In genomic region chr2:181364860-181365596, GRCm38 (mm10) we compare ENCODE assay signal across 8 mouse cellular contexts. TPM values are rescaled to one million over a fixed set of nuclear protein-coding genes. Genes with fewer than 3 reads are reported as not detected.
A peak's percentile ranks its signal among the peaks of the same experiment; 100 is the strongest.
DNase-seq lines count a peak whose midpoint lies in the region; ATAC-seq lines count a peak whose summit lies in the region.

TSS of gene Zgpat (plus strand) at chr2:181364928.
TSS of gene Arfrp1 (minus strand) at chr2:181365404.

- peak within 1 kb of the TSS; percentile 69 for H3K4me3 ChIP-seq in hindbrain, embryonic 13.5 days

- H3K4me1 ChIP-seq in hindbrain, embryonic 13.5 days (replicated peaks): peaks cover 49% of the 10 kb centered on the region

- peak within 1 kb of the TSS; percentile 96 for H3K4me2 ChIP-seq in hindbrain, embryonic 13.5 days

- peak; percentile 92 for ATAC-seq in hindbrain, embryonic 13.5 days (ENCODE audit: low FRiP score)

- H3K9ac ChIP-seq in hindbrain, embryonic 13.5 days: peak within 1 kb of the TSS; percentile 95

- H3K9me3 ChIP-seq in hindbrain, embryonic 13.5 days: no peaks in the 10 kb centered on the region

- DNase-seq in NIH3T3 (ENCODE audit: low read depth): peak; percentile 91
- DNase-seq in cerebellum, postnatal 10 days: peak; percentile 92 to 94
- DNase-seq in frontal cortex, postnatal 14 days (ENCODE audit: low spot score in 2 of 2): peak; percentile 74 to 81
- DNase-seq in layer of hippocampus, postnatal 25 days (ENCODE audit: extremely low spot score in 1 of 2, low spot score in 1 of 2): peak; percentile 80 to 85
- DNase-seq in lung, postnatal 25 days (ENCODE audit: low spot score): peak; percentile 90
- DNase-seq in retina, embryonic 14.5 days (ENCODE audit: low spot score): peak; percentile 91
- DNase-seq in thymus, postnatal 4 days: peak; percentile 86

- H3K27ac ChIP-seq in hindbrain, embryonic 13.5 days: peak within 1 kb of the TSS; percentile 93

- peaks cover 39% of the 10 kb centered on the region for H3K36me3 ChIP-seq in hindbrain, embryonic 13.5 days

- H3K27me3 ChIP-seq in hindbrain, embryonic 13.5 days: no peaks in the 10 kb centered on the region

- WGBS in hindbrain, embryonic 13.5 days: under 1% methylated on average over 71 of the region's 71 CpGs

RNA-seq across cellular contexts. Expression of gene Zgpat, which starts in this region (rescaled TPM):
- 69.2 and 69.8 TPM in 2 replicates for polyA plus RNA-seq in hindbrain, embryonic 13.5 days (2015; fragmentation: Nextera tagmentation; extraction: Ambion mirVana)
- total RNA-seq in layer of hippocampus, postnatal 25 days (2021): 10 to 100 TPM; 64.9 to 73.6 TPM

RNA-seq across cellular contexts. Expression of gene Arfrp1, which starts in this region (rescaled TPM):
- polyA plus RNA-seq in hindbrain, embryonic 13.5 days (2015; fragmentation: Nextera tagmentation; extraction: Ambion mirVana): 87.8 and 88.4 TPM in 2 replicates
- total RNA-seq in layer of hippocampus, postnatal 25 days (2021): 10 to 100 TPM; 41.0 to 47.0 TPM

Comparison
In these comparisons a context has a peak if more than half of its experiments do, and no peak if none do; other contexts are left out.
1. Peak in every context shown above with its lines: DNase-seq, ATAC-seq, H3K4me3 ChIP-seq and H3K27ac ChIP-seq.